Mouse (Mus musculus) kidney, adult 18-20 months (tissue): ENCODE results near the gene Prrc2a.

Experiments
- DNase-seq: peaks from one replicate; pipeline ENCODE4 v3.0.0; 2021

Gene Prrc2a

DNA sequence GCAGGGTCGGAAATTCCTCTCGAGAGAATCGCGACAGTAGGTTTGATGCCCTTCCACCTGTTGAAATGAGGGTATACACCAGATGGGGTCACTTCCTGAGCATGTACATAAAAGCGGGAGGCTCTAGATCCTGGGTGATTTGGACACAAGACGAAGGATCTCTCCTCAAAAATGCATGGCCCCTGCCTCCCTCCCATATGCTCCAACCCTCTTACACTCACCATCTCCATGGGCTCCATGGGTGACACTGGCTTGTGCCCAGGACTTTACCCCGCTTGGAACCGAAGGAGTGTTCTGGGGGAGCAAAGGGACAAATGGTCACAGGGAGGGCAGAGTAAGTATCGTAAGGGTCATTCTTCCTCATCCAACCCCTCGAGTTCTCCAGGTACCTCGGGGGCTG, 3.3 kb downstream of the Prrc2a start:
- no peak for DNase-seq

- DNase-seq: no peak
Measured at GRCm38 (mm10) chr17:35159638-35160037, 5.1 kb downstream of the Prrc2a start.

DNA sequence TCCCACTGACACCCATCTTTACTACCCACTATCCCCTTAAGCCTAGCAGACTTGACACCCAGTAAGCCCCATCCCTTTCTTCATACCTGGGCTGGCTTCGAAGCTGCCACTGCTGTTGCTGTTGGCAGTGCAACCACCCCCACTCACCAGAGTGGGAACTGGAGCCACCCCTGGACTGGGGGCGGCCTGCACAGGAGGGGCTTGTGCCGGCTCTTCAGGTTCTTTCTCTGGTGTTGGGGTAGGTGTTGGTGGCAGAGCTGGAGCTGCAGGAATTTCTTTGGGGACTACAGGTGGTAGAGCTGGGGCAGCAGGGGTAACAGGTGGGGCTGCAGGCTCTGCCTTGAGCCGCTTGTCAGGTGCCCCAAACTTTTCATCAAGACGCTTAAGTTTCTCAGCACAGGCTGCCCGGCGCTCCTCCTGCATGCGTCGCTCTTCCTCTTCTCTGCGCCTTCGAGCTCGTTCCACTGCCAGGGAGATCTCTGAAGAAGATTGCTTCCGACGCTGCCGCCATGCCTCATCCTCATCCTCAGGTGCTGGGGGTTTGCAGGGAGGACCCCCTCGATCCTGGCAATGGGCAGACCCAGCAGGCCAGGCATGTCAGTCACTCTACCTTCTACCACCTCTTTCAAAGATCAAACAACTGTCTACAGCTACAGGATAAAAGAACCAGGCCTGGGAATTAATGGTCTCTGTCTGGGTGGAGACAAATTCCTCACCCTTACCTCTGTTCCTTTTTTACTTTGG, 5.7 kb downstream of the Prrc2a start:
- no peak for DNase-seq

GRCm38 (mm10) chr17:35157661-35158175, 7.0 kb downstream of the Prrc2a start:
- DNase-seq: no peak

DNA sequence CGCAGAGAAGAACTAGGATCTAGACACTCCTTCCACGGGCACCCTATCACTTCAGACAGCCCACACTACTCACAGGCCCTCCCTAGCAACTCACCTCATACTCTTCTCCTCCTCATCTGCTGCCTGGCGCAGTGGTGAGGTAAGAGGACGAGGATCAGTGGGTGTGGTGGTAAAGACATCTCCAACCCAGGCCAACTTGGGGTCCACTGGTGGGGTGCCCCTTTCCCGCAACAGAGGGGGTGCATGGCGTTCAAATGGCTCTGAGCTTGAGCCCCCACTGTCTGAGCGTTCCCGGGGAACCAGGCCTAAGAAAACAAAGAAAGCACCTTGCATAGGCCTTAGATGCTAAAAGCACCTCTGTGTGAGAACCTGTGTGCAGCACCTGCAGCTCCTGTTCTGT, 7.4 kb downstream of the Prrc2a start:
- DNase-seq: no peak

GRCm38 (mm10) chr17:35156461-35157200, 8.1 kb downstream of the Prrc2a start:
- DNase-seq: no peak

GRCm38 (mm10) chr17:35155451-35155850, 9.2 kb downstream of the Prrc2a start:
- no peak for DNase-seq

DNA sequence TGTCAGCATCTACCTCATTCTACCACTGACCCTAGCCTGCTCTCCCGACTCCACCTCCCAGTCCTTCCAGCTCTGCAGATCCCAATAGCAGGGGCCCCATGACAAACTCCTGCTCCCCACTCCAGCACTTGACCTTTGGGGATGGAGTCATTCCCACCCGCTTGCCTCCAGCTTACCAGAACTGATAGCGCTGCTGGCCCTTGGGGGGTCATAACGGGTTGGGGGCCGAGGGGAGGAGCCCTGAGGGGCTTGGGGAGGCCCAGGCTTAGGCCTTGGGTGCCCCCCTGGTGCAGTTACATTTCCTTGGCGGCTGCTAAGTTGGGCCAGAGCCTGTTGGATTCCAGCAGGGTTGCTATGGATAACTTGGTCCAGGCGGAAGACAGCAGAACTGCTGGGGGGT, 10.1 kb downstream of the Prrc2a start:
- no peak for DNase-seq

DNA sequence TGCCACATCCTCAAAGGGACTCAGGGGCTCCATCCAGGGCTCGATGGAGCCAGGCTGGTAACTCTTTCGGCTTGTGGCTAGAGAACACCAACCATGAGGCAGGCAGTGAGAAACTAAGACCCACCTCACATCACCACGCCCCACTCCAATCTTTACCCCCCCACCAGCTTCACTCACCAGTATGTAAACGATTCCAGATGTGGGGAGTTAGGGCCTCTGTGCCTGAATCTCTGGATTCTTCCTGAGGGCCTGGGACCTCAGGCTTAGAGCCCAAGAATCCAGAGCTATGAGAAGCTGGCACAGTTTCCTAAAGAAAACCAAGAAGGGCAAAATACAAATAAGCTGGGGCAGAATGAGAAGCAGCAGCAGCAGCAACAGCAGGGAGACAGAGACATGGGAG, 10.8 kb downstream of the Prrc2a start:
- no peak for DNase-seq

- no peak for DNase-seq
Measured at GRCm38 (mm10) chr17:35153077-35153476, 11.6 kb downstream of the Prrc2a start.

GRCm38 (mm10) chr17:35152121-35152520, 12.6 kb downstream of the Prrc2a start:
- DNase-seq: no peak

GRCm38 (mm10) chr17:35147922-35148639, 16.6 kb downstream of the Prrc2a start:
- DNase-seq: no peak

DNA sequence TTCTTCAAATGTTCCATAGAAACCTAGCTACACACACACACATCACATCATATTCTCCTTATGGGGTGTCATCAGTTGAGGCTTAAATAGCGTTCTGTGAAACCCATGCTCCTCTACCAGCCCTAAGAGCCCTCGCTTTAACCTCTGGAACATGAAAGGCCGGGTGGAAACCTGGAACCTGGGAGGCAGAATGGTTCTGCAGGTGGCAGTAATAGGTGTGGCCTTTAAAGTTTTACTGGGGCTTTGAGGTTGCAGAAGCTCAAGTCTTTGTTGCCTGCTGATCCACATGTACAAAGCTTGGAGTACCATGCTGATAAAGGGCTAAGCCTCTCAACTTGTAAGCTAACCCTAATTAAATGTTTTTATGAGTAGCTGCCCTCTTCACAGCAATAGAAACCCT, 17.3 kb downstream of the Prrc2a start:
- no peak for DNase-seq

DNA sequence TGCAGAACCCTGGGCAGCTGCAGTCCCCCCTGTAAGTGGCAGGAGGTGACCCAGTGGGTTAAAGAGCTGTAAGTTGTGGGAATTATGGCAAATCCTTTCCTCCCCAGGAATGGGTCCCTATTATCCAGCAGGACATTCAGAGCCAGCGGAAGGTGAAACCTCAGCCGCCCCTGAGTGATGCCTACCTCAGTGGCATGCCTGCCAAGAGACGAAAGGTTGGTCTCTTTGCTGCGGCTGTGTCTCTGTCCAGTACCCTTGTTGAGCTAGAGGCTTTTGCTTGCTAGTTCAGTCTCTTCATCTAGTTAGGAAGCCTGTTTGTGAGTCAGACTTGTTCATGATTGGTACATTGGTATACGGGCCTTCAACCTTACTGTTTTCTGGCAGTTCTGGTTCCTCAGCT, 18.6 kb downstream of the Prrc2a start:
- DNase-seq: no peak

- no peak for DNase-seq
Measured at GRCm38 (mm10) chr17:35141971-35142370, 22.7 kb downstream of the Prrc2a start.

- DNase-seq: no peak
Measured at GRCm38 (mm10) chr17:35140490-35140996, 24.2 kb downstream of the Prrc2a start.

GRCm38 (mm10) chr17:35139269-35139668, 25.4 kb downstream of the Prrc2a start:
- no peak for DNase-seq

GRCm38 (mm10) chr17:35135591-35136320, 28.9 kb downstream of the Prrc2a start:
- no peak for DNase-seq

DNA sequence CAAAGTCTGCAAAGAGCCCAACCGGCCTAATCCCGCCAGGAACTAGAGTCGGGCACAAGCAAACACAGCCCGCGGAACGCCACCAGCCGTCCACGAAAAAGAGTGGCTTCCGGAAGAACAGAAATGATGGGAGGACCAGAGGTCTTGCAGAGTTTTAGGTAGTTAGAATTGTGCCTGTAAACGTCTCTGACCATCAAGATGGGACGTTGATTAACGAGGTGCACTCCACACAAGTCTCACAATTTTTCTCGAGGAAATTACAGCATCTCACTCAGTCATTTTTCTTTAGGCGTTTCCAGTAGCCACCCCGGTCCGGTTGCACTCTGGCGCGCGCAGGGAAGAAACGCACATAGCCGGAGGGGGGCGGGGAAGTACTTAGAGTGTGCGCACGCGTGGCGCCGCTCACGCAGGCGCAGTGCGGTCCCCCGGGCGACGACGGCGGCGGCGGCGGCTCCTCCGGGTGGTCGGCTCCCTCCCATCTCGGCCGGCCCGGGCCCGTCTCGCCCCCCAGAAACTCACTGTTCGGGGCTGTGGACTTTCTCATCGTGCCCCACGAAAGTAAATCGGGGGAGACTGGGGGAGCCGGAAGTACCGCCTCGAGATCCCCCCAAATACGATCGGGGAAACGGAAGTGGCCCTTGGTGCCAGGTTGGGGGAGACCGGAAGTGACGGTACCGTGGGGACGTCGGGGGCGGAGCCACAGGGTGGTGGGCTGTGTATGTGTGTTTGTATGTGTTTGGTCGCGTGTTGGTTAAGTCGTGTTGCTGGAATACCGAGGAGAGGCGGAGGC, 29.7 kb downstream of the Prrc2a start, which contains the start of gene Bag6:
Bag6 (plus strand) TSS at position 378 of the 790 bp plus-strand sequence.
- peak; percentile 97 for DNase-seq

GRCm38 (mm10) chr17:35133517-35133916, 31.2 kb downstream of the Prrc2a start:
- no peak for DNase-seq

GRCm38 (mm10) chr17:35132174-35132560, 32.5 kb downstream of the Prrc2a start:
- DNase-seq: no peak
